Mouse (Mus musculus): ENCODE measurements around the gene Inha.

Inha gene

DNA sequence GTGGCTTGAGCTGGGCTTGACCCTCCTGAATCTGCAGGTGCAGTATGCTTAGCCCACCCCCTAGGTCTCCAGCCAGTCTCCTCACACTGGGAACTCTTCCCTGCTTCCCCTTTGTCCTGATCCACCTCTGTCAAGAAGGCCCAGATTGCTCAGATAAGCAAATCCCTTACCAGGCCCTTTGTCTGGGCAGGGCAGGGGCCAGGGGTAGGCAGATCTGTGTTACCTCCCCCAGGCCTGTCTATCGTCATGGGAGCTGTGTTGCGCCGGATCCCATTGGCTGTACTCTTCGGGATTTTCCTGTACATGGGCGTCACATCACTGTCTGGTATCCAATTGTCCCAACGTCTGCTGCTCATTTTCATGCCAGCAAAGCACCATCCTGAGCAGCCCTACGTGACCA lies 50.2 kb downstream of the Inha start:
- no peak for DNase-seq (ENCODE audit: low spot score in 2 of 2)

DNA sequence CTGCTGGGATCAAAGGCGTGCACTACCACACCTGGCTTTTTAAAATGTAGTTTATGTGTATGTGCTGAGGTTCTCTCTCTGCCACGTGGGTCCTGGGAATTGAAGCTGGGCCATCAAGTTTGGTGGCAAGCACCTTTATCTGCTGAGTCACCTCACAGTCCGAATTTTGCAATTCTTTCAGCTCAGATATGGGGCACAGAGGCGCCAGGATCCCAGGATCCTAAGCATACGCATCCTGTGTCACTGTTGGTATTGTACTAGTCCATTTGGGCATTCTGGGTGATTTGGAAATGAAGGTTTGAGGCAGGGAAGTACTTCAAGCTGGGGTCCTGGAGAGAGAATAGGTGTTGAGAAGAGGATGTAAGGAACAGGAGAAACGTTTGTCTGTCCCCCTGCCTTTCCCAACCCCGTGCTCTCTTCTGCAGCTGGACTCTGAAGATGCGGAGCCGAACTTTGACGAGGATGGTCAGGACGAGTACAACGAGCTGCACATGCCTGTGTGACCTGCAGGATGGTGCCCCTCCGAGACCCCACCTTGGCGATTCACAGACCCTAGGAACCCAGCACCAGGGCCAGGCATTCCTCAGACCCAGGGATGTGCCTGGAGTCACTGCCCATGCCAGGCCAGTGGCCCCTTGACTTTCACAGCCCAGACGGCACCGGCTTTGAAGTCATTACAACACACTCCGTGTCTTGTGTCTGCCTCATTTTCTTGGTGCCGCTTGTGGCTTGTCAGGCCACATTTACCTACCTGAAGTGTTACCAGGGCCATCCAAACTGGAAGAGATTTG lies 51.7 kb downstream of the Inha start:
- DNase-seq (ENCODE audit: low spot score in 2 of 2): no peak

DNA sequence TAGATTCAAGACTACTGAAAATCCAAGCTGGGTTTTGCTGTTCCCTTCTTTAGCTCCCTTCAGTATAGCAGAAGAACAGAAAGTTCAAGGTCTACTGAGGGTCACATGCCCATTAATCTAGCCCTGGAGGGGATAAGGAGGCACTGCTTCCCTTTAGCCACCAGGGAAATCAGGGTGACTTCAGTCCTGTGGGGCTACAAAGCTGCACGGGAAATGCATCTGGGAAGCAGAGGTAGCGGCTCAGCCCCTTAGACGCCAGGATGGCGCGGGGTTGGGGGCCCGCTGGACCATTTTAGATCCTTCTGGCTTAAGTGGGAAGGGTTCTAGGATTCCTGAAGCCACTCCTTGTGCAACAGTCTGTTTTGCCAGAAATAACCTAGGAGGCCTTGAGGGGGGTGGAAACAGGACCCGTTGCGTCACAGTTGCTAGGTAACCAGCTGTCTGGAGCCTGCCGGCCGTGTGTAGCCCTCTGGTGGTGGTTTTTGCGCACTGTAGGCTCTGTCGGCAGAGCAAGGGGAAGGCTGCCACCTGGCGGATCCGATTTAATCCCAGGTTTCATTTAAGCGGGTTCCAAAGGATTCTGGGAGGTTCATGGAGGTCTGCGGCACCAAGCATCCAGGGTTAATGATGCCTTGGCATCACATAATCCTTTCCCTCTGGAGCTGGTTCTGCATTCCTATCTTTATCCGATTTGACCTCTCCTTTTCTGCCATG lies 52.5 kb downstream of the Inha start:
- peak; percentile 74 for DNase-seq (ENCODE audit: low spot score in 2 of 2)
